Mouse (Mus musculus) midbrain, embryonic 11.5 days (tissue): Measurements from ENCODE around the gene Mrps18a. TPM values are rescaled to one million over a fixed set of nuclear protein-coding genes. Genes with fewer than 3 reads are reported as not detected.

Experiments used
- ATAC-seq: fragments of 200-750 bp; cut with Nextera tagmentation; 2 replicates; pipeline ENCODE4 v1.8.0; 2017; ENCODE audit warnings: moderate TSS enrichment, moderate library complexity; ENCODE audit not compliant: low FRiP score
- DNase-seq: peaks from one replicate; pipeline ENCODE4 v3.0.0; 2015; ENCODE audit warnings: low spot score; ENCODE audit errors: missing footprints
- H3K27ac ChIP-seq: fragments of 300-500 bp; sonication (generic); 2 replicates; pipeline ENCODE4 v1.5.1; 2014; ENCODE audit warnings: low read depth, low read length
- H3K27me3 ChIP-seq: fragments of 300-500 bp; sonication (generic); 2 replicates; pipeline ENCODE4 v1.6.1; 2014; ENCODE audit warnings: mild to moderate bottlenecking, low read length, moderate library complexity, mixed read lengths; ENCODE audit not compliant: control insufficient read depth, insufficient read depth
- H3K36me3 ChIP-seq: fragments of 300-500 bp; sonication (generic); 2 replicates; pipeline ENCODE4 v1.6.1; 2014; ENCODE audit warnings: mild to moderate bottlenecking, low read length, moderate library complexity, mixed read lengths; ENCODE audit not compliant: control insufficient read depth, insufficient read depth
- H3K4me1 ChIP-seq: fragments of 300-500 bp; sonication (generic); 2 replicates; pipeline ENCODE4 v1.6.1; 2014; ENCODE audit warnings: low read length; ENCODE audit not compliant: control insufficient read depth, insufficient read depth
- H3K4me2 ChIP-seq: fragments of 300-500 bp; sonication (generic); 2 replicates; pipeline ENCODE4 v1.6.1; 2014; ENCODE audit warnings: mild to moderate bottlenecking, moderate library complexity
- H3K4me3 ChIP-seq: fragments of 300-500 bp; sonication (generic); 2 replicates; pipeline ENCODE4 v1.5.1; 2014; ENCODE audit warnings: low read depth, low read length
- H3K9ac ChIP-seq: fragments of 300-500 bp; sonication (generic); 2 replicates; pipeline ENCODE4 v1.6.1; 2014; ENCODE audit warnings: low read length
- H3K9me3 ChIP-seq: fragments of 300-500 bp; sonication (generic); 2 replicates; pipeline ENCODE4 v1.6.1; 2016; ENCODE audit warnings: low read length; ENCODE audit not compliant: control insufficient read depth
- WGBS: fragments of 180-500 bp; shearing (Covaris S2); extraction: QIAGEN DNeasy Blood & Tissue Kit; methylation state at CpG from one replicate; pipeline ENCODE4 v1.1.7; 2014; 5-methylcytosine and 5-hydroxymethylcytosine counted together
- polyA plus RNA-seq: library from polyadenylated mRNA; unstranded; fragments of >200 nt; fragmentation: Nextera tagmentation; extraction: Ambion mirVana; gene quantifications from 2 replicates; pipeline ENCODE4 v1.2.1, GENCODE M21; 2014

Gene Mrps18a
- 119 and 132 TPM in 2 replicates for polyA plus RNA-seq

DNA sequence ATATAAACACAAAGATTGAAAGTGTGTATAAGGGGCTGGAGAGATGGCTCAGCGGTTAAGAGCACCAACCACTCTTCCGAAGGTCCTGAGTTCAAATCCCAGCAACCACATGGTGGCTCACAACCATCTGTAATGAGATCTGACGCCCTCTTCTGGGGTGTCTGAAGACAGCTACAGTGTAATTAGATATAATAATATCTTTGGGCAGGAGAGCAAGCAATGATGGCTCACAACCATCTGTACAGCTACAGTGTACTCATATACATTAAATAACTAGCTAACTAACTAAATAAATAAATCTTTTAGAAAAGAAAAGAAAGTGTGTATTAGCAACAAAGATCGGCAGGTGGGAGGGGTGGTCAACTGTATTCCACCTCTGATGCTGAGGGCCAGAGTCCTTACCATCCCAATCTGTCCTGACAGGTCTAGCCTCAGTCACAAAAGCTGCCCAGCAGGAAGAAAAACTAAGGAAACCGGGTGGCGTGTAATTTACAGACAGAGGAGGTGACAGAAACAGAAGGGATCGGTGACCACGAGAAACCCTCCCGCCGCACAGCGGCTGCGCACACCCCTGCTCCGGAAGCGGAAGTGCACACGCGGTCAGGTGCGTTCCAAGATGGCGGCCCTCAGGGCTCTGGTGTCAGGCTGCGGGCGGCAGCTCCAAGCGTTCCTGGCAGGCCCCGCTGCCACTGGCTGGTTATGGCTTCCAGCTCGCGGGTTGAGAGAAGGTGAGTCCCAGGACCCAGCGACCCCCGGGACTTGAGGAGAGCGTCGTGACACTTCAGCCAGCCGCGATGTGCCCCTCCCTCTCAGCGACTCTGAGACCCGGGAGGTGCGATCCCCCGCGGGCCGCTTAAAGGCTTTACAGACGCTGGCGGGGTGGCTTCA is at the start of gene Mrps18a:
TSS of gene Mrps18a (plus strand) at position 585 of the 888 bp plus-strand sequence.
- Histone ChIP-seq H3K27me3 (no peaks in the 10 kb centered on the region), H3K4me3 (peak within 1 kb of the TSS; percentile 95), H3K9me3 (no peaks in the 10 kb centered on the region), H3K4me1 (peaks cover 6% of the 10 kb centered on the region), H3K27ac (peak within 1 kb of the TSS; percentile 60; the same call in 1 of the 2 replicates), H3K9ac (peak within 1 kb of the TSS; percentile 86), H3K4me2 (peak within 1 kb of the TSS; percentile 85), H3K36me3 (no peaks in the 10 kb centered on the region)
- WGBS = 6% methylated on average over 38 of the region's 38 CpGs
- peak; percentile 96 for ATAC-seq
- peak; percentile 98 for DNase-seq

DNA sequence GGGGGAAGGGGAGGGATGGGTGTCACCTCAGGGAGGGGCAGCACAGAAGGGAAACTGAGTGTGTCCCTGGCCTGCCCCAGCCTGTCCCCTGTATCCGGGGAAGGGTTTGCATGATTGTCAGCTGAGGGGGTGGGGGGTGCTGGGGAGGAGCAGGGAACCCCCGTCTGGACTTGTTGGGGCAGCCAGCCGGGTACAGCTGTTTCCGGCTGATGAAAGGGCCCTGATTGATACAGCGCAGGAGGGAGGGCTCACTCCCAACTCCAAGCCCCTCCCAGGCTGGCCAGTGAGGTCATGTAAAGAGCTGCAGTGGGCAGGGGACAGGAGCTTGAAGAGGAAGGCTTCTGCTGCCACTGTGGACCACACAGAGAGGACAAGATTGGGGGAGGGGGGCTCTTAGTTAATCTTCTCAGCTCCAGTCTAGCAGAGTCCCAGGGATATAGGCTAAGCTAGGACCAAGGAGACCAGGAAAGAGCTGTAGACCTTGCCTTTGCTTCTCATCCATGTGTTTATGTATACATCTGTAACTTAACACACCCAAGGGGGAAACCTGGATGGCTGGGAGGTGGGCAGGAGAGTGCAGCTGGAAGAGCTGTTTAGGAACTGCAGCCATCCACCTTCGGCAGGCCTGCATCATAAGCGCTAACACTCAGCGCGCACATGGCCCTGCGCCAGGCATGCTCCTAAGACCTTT is 47.4 kb upstream of the Mrps18a start:
- H3K4me2 ChIP-seq = no peak overlapping the region
- peak; percentile 66 for ATAC-seq
- no peak overlapping the region for H3K27ac ChIP-seq

DNA sequence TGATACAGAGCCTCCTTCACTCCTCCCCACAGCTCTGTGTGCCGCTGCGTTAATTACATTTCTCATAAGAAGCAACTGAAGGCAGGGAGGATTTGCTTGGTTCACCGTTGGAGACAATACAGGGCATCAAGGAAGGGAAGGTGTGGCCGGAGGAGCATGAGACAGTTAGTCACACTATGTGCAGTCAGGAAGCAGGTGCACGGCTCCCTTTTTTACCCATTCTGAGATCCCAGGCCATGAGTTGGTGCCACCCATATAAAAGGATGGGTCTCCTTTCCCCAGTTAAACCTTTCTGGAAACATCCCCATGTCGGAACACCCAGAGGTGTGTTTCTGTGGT is 46.8 kb upstream of the Mrps18a start:
- 65% methylated on average over 6 of the region's 6 CpGs for WGBS
- no peak overlapping the region for H3K4me2 ChIP-seq
- H3K4me1 ChIP-seq = peaks cover 9% of the 10 kb centered on the region; the same call in 1 of the 2 replicates
- ATAC-seq = no peak
- no peaks in the 10 kb centered on the region for H3K9me3 ChIP-seq
- H3K27me3 ChIP-seq = no peaks in the 10 kb centered on the region
- no peak overlapping the region for H3K9ac ChIP-seq
- no peak for DNase-seq
- H3K36me3 ChIP-seq = no peaks in the 10 kb centered on the region
- H3K27ac ChIP-seq = no peak overlapping the region
- H3K4me3 ChIP-seq = no peak overlapping the region

More for the DNA sequence above, 47.4 kb upstream of the Mrps18a start:
- Histone ChIP-seq H3K9ac (no peak overlapping the region), H3K4me3 (no peak overlapping the region), H3K4me1 (peaks cover 9% of the 10 kb centered on the region; the same call in 1 of the 2 replicates), H3K9me3 (no peaks in the 10 kb centered on the region), H3K27me3 (no peaks in the 10 kb centered on the region), H3K36me3 (no peaks in the 10 kb centered on the region)
- DNase-seq = no peak
- 39% methylated on average over 10 of the region's 10 CpGs for WGBS

DNA sequence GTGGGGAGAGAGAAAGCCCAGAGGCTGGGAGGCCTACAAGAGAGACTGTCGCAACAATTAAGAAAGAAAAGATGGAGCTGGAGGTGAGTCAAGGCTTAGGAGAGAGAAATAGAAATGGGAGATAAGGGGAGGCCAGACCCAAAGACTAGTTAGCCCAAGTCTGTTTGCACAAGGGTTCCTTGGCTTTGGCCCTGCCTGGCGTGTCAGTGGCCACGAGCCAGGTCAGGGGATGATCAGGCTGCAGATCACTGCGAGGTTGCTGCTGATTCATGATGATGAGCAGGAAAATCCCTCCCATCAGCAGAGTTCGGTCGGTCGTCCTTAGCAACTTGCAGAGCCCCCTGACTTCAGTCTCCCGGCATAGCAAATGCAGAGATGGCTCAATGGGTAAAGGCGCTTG is 40.7 kb upstream of the Mrps18a start:
- Histone ChIP-seq H3K4me1 (no peaks in the 10 kb centered on the region), H3K36me3 (no peaks in the 10 kb centered on the region), H3K4me3 (no peak overlapping the region), H3K27me3 (no peaks in the 10 kb centered on the region), H3K9me3 (no peaks in the 10 kb centered on the region), H3K4me2 (no peak overlapping the region), H3K9ac (no peak overlapping the region), H3K27ac (no peak overlapping the region)
- WGBS = 64% methylated on average over 9 of the region's 9 CpGs
- no peak for ATAC-seq
- no peak for DNase-seq

DNA sequence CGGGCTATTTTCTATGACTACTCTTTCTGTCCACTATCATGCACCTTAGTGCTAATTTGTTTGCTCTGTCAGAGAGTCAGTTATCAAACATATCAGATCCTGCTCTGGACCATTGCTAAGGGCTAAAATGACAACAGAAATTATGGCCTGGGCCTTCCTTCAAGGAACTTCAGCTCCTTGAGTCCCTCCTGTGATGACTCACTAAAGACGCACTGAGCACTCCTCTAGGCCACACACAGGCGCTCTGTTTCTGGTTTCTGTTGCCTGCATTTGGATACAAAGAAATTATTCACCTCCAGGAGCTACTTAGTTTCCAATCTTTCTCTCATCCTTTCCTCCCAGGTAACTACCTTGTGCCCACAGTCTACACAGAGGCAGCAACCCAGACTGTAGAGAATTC is 39.3 kb upstream of the Mrps18a start:
- Histone ChIP-seq H3K4me3 (no peak overlapping the region), H3K9ac (no peak overlapping the region), H3K27ac (no peak overlapping the region), H3K4me1 (no peaks in the 10 kb centered on the region), H3K4me2 (no peak overlapping the region), H3K9me3 (no peaks in the 10 kb centered on the region), H3K27me3 (no peaks in the 10 kb centered on the region), H3K36me3 (no peaks in the 10 kb centered on the region)
- ATAC-seq (no peak), DNase-seq (no peak)
- WGBS = 93% methylated on average over 3 of the region's 3 CpGs

DNA sequence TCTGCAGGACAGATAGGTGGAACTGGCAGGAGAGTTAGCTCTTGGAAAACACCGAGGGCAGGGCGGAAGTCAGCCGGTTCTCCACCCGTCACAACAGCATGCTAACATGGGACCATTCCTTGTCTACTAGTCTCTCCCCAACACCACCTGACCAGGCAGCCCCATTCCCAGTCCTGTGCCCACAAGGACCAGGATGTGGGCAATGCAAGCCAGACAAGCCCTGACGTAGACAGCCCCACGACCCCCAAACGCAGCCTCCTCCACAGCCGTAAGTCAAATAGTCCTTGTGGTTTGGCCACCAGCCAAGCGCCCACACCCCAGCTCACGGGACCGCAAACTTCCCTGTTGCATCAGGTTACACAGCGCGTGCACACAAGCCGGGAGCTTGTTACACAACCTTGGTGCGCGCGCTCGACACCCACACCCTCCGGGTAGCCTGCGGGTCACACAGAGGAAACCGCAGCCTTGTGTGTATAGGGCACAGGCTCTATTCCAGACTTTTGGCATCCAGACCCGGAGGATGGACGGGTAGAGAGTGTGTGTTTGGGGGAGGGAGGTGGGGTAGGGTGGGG is 37.0 kb upstream of the Mrps18a start:
- no peak overlapping the region for H3K4me3 ChIP-seq
- H3K36me3 ChIP-seq = no peaks in the 10 kb centered on the region
- no peaks in the 10 kb centered on the region; the same call in 1 of the 2 replicates for H3K9me3 ChIP-seq
- H3K27ac ChIP-seq = no peak overlapping the region
- H3K9ac ChIP-seq = no peak overlapping the region
- no peaks in the 10 kb centered on the region for H3K4me1 ChIP-seq
- no peak for DNase-seq
- ATAC-seq = no peak
- 80% methylated on average over 23 of the region's 23 CpGs for WGBS
- H3K27me3 ChIP-seq = no peaks in the 10 kb centered on the region
- H3K4me2 ChIP-seq = no peak overlapping the region

DNA sequence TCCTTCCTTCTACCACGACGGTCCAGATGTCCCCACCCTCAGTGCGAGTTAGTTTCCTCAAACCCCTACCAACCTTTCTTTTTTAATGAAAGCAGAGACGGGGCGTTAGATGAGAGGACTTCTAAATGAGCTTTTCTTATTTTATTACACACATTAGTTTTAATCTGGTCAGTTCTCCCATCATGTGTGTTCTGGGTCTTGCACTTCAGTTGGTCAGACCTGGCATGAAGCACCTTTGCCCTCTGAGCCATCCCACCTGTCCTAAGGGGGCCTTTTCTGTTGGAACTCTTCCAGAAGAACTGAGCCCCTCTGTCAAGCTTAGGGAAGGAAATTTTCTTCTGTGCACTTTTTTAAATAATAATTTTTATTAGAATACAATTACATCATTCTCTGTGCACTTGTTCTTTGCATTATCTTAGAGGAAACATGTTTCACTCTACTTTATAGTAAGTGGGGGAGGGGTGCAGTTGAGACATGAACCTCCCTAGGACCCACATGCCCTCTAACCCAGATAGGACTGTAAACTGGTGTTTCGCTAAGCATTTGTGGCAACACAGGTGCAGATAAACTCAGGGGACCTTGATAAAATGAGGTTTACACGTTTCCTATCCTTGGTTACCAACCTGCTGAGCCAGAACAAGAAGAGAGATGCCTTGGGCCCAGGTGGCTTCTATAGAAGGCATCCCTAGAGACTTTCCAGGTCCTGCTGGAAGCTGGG is 36.2 kb upstream of the Mrps18a start:
- H3K9ac ChIP-seq = no peak overlapping the region
- WGBS = 83% methylated on average over 7 of the region's 7 CpGs
- H3K36me3 ChIP-seq = no peaks in the 10 kb centered on the region
- ATAC-seq (no peak), DNase-seq (no peak)
- no peak overlapping the region for H3K4me3 ChIP-seq
- no peak overlapping the region for H3K4me2 ChIP-seq
- H3K9me3 ChIP-seq = no peaks in the 10 kb centered on the region; the same call in 1 of the 2 replicates
- no peaks in the 10 kb centered on the region for H3K27me3 ChIP-seq
- no peaks in the 10 kb centered on the region for H3K4me1 ChIP-seq
- H3K27ac ChIP-seq = no peak overlapping the region

DNA sequence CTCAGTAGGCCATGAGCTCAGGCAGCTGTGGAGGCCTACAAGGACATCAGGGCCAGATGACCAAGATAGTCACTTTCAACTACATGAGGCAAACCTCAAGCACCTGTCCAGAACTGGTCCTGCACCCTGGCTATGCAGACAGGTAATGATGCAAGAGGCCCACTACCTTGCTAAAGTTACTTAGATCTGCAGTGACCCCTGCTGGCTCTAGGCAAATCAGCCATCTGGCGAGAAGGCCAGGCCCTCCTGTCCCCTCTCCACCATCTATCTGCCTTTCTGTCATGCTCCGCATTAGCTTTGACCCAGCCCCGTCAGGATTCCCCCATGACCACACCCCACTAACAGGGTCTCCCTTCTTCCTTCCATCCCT is 35.7 kb upstream of the Mrps18a start:
- Histone ChIP-seq H3K27me3 (no peaks in the 10 kb centered on the region), H3K4me3 (no peak overlapping the region), H3K4me1 (no peaks in the 10 kb centered on the region), H3K9ac (no peak overlapping the region), H3K9me3 (no peaks in the 10 kb centered on the region; the same call in 1 of the 2 replicates), H3K4me2 (no peak overlapping the region), H3K36me3 (no peaks in the 10 kb centered on the region), H3K27ac (no peak overlapping the region)
- ATAC-seq (no peak), DNase-seq (no peak)
- WGBS = 52% methylated on average over 3 of the region's 3 CpGs
